ENCODE assay signal across 9 mouse cellular contexts in the genomic region with DNA sequence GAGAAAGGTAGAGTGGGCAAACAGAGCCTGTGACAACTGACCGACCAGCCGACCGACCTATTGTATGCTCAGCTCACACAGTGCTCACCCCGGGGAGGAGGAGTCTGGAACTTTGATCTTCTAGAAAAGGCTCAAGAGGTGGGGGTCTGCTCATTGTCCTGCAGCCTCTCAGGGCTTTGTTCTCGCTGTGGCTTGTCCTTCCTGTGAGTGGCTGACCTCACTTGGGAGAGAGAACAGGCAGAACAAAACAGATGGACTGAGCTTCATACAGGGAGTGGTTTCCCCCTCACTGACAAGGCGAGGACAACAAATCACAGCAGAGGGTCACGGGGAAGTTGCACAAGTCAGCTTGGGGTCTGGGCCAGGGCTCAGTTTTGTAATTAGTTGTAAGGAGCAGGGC.
DNase-seq lines count a peak whose midpoint lies in the region; ATAC-seq lines count a peak whose summit lies in the region.
"Had no signal": no experiment of that assay in that cellular context is flagged by ENCODE, and none has a peak within 500 bp of the region (broad histone marks: within the 10 kb centered on the region; RNA-seq: fewer than 3 reads in every experiment).

No protein-coding gene starts in this region.

- H3K27me3 ChIP-seq in heart, embryonic 14.5 days (ENCODE audit: control insufficient read depth, insufficient read depth, low read length), result no peaks in the 10 kb centered on the region
- no peaks in the 10 kb centered on the region for H3K27me3 ChIP-seq in midbrain, embryonic 14.5 days (ENCODE audit: control insufficient read depth, insufficient read depth, low read length)
- H3K27me3 ChIP-seq in forebrain, embryonic 12.5 days, result peaks cover 38% of the 10 kb centered on the region
- H3K27me3 ChIP-seq: Patski had no signal

- 15% methylated on average over 7 of the region's 7 CpGs for WGBS in heart, embryonic 14.5 days
- 1% methylated on average over 7 of the region's 7 CpGs for WGBS in midbrain, embryonic 14.5 days
- 12% methylated on average over 7 of the region's 7 CpGs for WGBS in forebrain, embryonic 12.5 days

- peak; percentile 54; the same call in 1 of the 2 replicates for ATAC-seq in heart, embryonic 14.5 days (ENCODE audit: insufficient number of reproducible peaks, insufficient read depth, low FRiP score, low read depth)
- no peak for ATAC-seq in midbrain, embryonic 14.5 days (ENCODE audit: low FRiP score, low TSS enrichment)
- ATAC-seq in forebrain, embryonic 12.5 days (ENCODE audit: low FRiP score), result no peak
- ATAC-seq in activated CD4-positive, CD25-positive, alpha-beta regulatory T cell, adult 4 months, result no peak
- ATAC-seq: Patski had no signal

- peak; percentile 34 for DNase-seq in ovary, postnatal 36 days (ENCODE audit: low spot score)
- DNase-seq in ovary, postnatal 14 days (ENCODE audit: low spot score), result no peak
- DNase-seq in kidney, postnatal 25 days, result peak; percentile 61 to 83
- DNase-seq in midbrain, embryonic 14.5 days, result peak; percentile 21
- DNase-seq in left cerebral cortex, postnatal 25 days (ENCODE audit: low spot score in 2 of 2), result no peak

- H3K4me3 ChIP-seq in heart, embryonic 14.5 days (ENCODE audit: control insufficient read depth in 1 of 2, insufficient read depth in 1 of 2, low read depth in 1 of 2, low read length in 2 of 2), result no peak overlapping the region
- H3K4me3 ChIP-seq in midbrain, embryonic 14.5 days (replicated peaks; ENCODE audit: low read depth, low read length), result no peak overlapping the region
- no peak overlapping the region for H3K4me3 ChIP-seq in forebrain, embryonic 12.5 days (replicated peaks)

- H3K27ac ChIP-seq in heart, embryonic 14.5 days (replicated peaks in 1 of 2; ENCODE audit: control insufficient read depth in 1 of 2, insufficient read depth in 1 of 2, low read depth in 2 of 2, low read length in 2 of 2), result peak overlapping the region; percentile 60 to 69
- no peak overlapping the region for H3K27ac ChIP-seq in midbrain, embryonic 14.5 days (replicated peaks; ENCODE audit: low read depth, low read length)
- no peak overlapping the region for H3K27ac ChIP-seq in forebrain, embryonic 12.5 days

- H3K9ac ChIP-seq in heart, embryonic 14.5 days (ENCODE audit: low read length), result 0 out of 2 replicates have a peak overlapping the region, but pooled peaks have one; percentile 8
- H3K9ac ChIP-seq in midbrain, embryonic 14.5 days (replicated peaks; ENCODE audit: low read length), result no peak overlapping the region
- H3K9ac ChIP-seq in forebrain, embryonic 12.5 days, result no peak overlapping the region

- H3K9me3 ChIP-seq in heart, embryonic 14.5 days (ENCODE audit: control insufficient read depth, low read length), result no peaks in the 10 kb centered on the region
- H3K9me3 ChIP-seq in midbrain, embryonic 14.5 days (ENCODE audit: control insufficient read depth, low read length), result no peaks in the 10 kb centered on the region
- H3K9me3 ChIP-seq in forebrain, embryonic 12.5 days, result no peaks in the 10 kb centered on the region

- peaks cover 49 to 52% of the 10 kb centered on the region in 2 experiments for H3K4me1 ChIP-seq in heart, embryonic 14.5 days (ENCODE audit: control insufficient read depth in 2 of 2, insufficient read depth in 2 of 2, low read length in 2 of 2)
- H3K4me1 ChIP-seq in midbrain, embryonic 14.5 days (ENCODE audit: control insufficient read depth, insufficient read depth, low read length), result peaks cover 9% of the 10 kb centered on the region; the same call in 1 of the 2 replicates
- H3K4me1 ChIP-seq in forebrain, embryonic 12.5 days, result peaks cover 23% of the 10 kb centered on the region

- intact Hi-C loops in left cerebral cortex, postnatal 25 days (cut with DNase I), result loop anchor here (5.0 kb wide), 1 partner anchor 91 kb away; the partner anchor contains the start of gene Mef2a

- no peaks in the 10 kb centered on the region for H3K36me3 ChIP-seq in heart, embryonic 14.5 days (ENCODE audit: control insufficient read depth, insufficient read depth, low read length)
- H3K36me3 ChIP-seq in midbrain, embryonic 14.5 days (ENCODE audit: control insufficient read depth, insufficient read depth, low read length), result no peaks in the 10 kb centered on the region
- H3K36me3 ChIP-seq in forebrain, embryonic 12.5 days (replicated peaks), result no peaks in the 10 kb centered on the region

- H3K4me2 ChIP-seq in heart, embryonic 14.5 days (ENCODE audit: low read length), result no peak overlapping the region
- H3K4me2 ChIP-seq in midbrain, embryonic 14.5 days (ENCODE audit: low read length), result no peak overlapping the region
- no peak overlapping the region for H3K4me2 ChIP-seq in forebrain, embryonic 12.5 days

Comparison
In these comparisons a context has a peak if more than half of its experiments do, and no peak if none do; other contexts are left out.
1. DNase-seq: peak in ovary, postnatal 36 days (single experiment), kidney, postnatal 25 days (2 of 2) and midbrain, embryonic 14.5 days (single experiment); none in ovary, postnatal 14 days (single experiment) and left cerebral cortex, postnatal 25 days (0 of 2).
2. H3K27ac ChIP-seq: peak in heart, embryonic 14.5 days (2 of 2); none in midbrain, embryonic 14.5 days (single experiment) and forebrain, embryonic 12.5 days (single experiment).